Mouse (Mus musculus) myocyte (in vitro differentiated cells): ENCODE data around the gene Lgi1.

ENCODE experiments used
- E2F4 ChIP-seq: IDR thresholded peaks from one replicate; pipeline ENCODE4 v1.6.1; 2011; ENCODE audit warnings: mild to moderate bottlenecking, control low read depth, moderate library complexity; ENCODE audit not compliant: insufficient read depth
- MAX ChIP-seq: IDR thresholded peaks from one replicate; pipeline ENCODE4 v1.6.1; 2011; ENCODE audit warnings: low read depth, mild to moderate bottlenecking, control low read depth
- POLR2A ChIP-seq: IDR thresholded peaks from one replicate; pipeline ENCODE4 v1.6.1; 2011; ENCODE audit warnings: low read depth, mild to moderate bottlenecking, control low read depth, moderate library complexity; ENCODE audit not compliant: insufficient read length
- REST ChIP-seq: IDR thresholded peaks from one replicate; pipeline ENCODE4 v1.6.1; 2011; ENCODE audit warnings: mild to moderate bottlenecking, control low read depth, moderate library complexity; ENCODE audit not compliant: insufficient read depth, insufficient read length
- TCF12 ChIP-seq: IDR thresholded peaks from one replicate; pipeline ENCODE4 v1.6.1; 2011; ENCODE audit warnings: mild to moderate bottlenecking, control low read depth; ENCODE audit not compliant: poor library complexity, insufficient read depth, severe bottlenecking
- USF1 ChIP-seq: IDR thresholded peaks from one replicate; pipeline ENCODE4 v1.6.1; 2011; ENCODE audit warnings: low read depth, mild to moderate bottlenecking, control low read depth, moderate library complexity

DNA sequence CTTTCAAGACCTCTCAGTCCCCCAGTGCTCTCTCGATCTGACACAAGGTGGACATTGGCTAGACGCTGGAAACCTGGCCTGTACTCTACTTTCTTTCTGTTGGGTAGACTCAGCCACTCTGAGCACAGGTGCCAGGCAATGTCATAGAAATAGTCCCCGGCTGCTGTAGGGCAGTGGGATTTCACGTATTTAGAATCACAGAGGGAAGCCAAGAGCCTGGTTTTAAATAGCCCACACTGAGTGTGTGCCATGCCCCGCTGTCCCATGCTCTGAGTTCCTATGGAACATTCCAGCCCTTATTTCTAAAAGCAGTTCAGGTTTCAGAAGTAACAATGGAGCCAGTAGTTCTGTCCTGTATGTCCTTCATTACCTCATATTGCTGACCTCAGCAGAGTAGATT is 3.1 kb downstream of the Lgi1 start:
- no peak for TF ChIP-seq TCF12
- no peak for TF ChIP-seq POLR2A
- TF ChIP-seq REST, result no peak
- TF ChIP-seq E2F4, result no peak
- no peak for TF ChIP-seq USF1
- TF ChIP-seq MAX, result no peak
